Mouse (Mus musculus) megakaryocyte, embryonic 14.5 days (primary cell): ENCODE measurements at regions not wholly inside any gene's neighbourhood (a gene's known extent, or its start where the extent isn't known, plus 50 kb on each side); places are given as distances from the start of the nearest gene placed in this dataset.

Experiments
- H3K27me3 ChIP-seq: replicated peaks from 2 replicates; pipeline ENCODE3; 2012; ENCODE audit warnings: inconsistent platforms
- H3K36me3 ChIP-seq: replicated peaks from 2 replicates; pipeline ENCODE3; 2012; ENCODE audit warnings: low read length, inconsistent platforms, mixed read lengths
- H3K4me1 ChIP-seq: 2 replicates; pipeline ENCODE4 v1.6.1; 2012; ENCODE audit warnings: inconsistent platforms
- H3K4me3 ChIP-seq: replicated peaks from 2 replicates; pipeline ENCODE3; 2012; ENCODE audit warnings: moderate library complexity, mild to moderate bottlenecking, inconsistent platforms
- H3K9me3 ChIP-seq: 2 replicates; pipeline ENCODE4 v1.6.1; 2012; ENCODE audit warnings: inconsistent platforms
- FLI1 ChIP-seq: IDR thresholded peaks from 2 replicates; pipeline ENCODE4 v1.6.1; 2012; ENCODE audit warnings: low read length, inconsistent platforms, mixed read lengths
- GATA1 ChIP-seq: IDR thresholded peaks from 3 replicates; pipeline ENCODE4 v1.6.1; 2012; ENCODE audit warnings: mixed read lengths, low read length, inconsistent platforms, borderline replicate concordance

DNA sequence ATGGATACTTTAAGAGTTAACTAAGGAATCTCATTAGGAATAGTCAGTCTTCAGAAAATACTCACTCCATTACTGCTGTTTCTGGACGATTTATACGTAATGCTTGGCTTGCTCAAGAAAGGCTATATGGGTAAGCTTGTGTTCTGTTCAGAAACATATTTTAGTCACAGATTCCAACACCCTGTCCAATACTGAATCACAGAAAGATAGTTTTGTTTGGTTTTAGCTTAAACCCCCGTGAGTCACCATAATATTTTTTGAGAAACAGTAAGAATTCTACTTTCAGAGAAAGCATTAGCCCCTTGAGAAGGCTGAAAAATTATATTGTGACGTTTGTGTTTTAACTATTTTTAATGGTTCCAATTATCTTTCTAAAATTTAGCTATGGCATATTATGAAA, 1037.3 kb downstream of the Slc22a22 start:
- no peaks in the 10 kb centered on the region for H3K4me1 ChIP-seq
- H3K9me3 ChIP-seq = no peaks in the 10 kb centered on the region
- no peaks in the 10 kb centered on the region for H3K36me3 ChIP-seq
- TF ChIP-seq FLI1 (no peak), GATA1 (no peak)
- H3K27me3 ChIP-seq = no peaks in the 10 kb centered on the region
- no peak overlapping the region for H3K4me3 ChIP-seq

DNA sequence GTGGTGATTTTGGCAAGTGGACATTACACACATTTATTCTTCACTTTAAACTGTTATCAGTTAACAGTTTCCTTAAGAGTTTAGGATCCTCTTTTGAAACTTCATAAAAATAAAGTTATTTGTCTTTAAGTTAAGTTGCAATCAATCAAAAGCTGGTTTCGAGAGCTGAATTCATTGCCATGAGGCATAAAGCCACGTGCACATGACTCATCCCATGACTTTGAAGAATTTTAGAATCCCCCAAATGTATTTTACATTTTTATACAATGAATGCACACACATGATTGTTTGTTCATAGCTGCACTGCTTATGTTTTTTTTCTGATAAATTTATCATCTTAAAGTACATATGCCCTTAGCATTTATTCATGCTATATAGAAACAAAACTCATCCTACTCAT, 1039.1 kb downstream of the Slc22a22 start:
- H3K36me3 ChIP-seq = no peaks in the 10 kb centered on the region
- no peaks in the 10 kb centered on the region for H3K9me3 ChIP-seq
- no peak for TF ChIP-seq FLI1
- no peak for TF ChIP-seq GATA1
- H3K4me3 ChIP-seq = no peak overlapping the region
- H3K4me1 ChIP-seq = no peaks in the 10 kb centered on the region
- H3K27me3 ChIP-seq = no peaks in the 10 kb centered on the region

DNA sequence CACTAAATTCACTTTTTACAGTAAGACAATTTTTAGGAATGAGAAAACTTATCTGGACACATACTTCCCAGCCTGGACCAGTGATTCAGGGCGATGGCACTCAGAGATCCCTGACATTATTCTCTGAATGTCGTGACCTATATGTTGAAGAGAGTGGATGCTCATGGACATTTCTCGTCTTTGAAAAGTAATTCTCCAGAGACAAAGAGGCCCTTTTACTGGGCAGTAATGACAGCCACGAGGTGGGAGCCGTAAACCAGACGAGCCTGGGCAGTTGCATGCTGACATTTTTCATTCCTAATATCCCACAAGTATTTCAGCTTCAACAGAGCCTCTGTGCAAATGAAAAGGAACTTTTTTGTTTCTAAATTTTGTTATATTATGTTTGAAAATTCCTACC, 1041.3 kb downstream of the Slc22a22 start:
- no peaks in the 10 kb centered on the region for H3K27me3 ChIP-seq
- TF ChIP-seq GATA1 = no peak
- TF ChIP-seq FLI1 = no peak
- H3K4me3 ChIP-seq = no peak overlapping the region
- H3K4me1 ChIP-seq = no peaks in the 10 kb centered on the region
- no peaks in the 10 kb centered on the region for H3K36me3 ChIP-seq
- H3K9me3 ChIP-seq = no peaks in the 10 kb centered on the region

GRCm38 (mm10) chr15:56425986-56426385, 1051.4 kb downstream of the Slc22a22 start:
- no peaks in the 10 kb centered on the region for H3K4me1 ChIP-seq
- H3K27me3 ChIP-seq = no peaks in the 10 kb centered on the region
- TF ChIP-seq GATA1 (no peak), FLI1 (no peak)
- H3K9me3 ChIP-seq = no peaks in the 10 kb centered on the region
- no peak overlapping the region for H3K4me3 ChIP-seq
- no peaks in the 10 kb centered on the region for H3K36me3 ChIP-seq

GRCm38 (mm10) chr15:56420681-56421080, 1056.7 kb downstream of the Slc22a22 start:
- Histone ChIP-seq H3K27me3 (no peaks in the 10 kb centered on the region), H3K36me3 (no peaks in the 10 kb centered on the region), H3K4me3 (no peak overlapping the region), H3K9me3 (no peaks in the 10 kb centered on the region), H3K4me1 (no peaks in the 10 kb centered on the region)
- no peak for TF ChIP-seq GATA1
- TF ChIP-seq FLI1 = no peak

DNA sequence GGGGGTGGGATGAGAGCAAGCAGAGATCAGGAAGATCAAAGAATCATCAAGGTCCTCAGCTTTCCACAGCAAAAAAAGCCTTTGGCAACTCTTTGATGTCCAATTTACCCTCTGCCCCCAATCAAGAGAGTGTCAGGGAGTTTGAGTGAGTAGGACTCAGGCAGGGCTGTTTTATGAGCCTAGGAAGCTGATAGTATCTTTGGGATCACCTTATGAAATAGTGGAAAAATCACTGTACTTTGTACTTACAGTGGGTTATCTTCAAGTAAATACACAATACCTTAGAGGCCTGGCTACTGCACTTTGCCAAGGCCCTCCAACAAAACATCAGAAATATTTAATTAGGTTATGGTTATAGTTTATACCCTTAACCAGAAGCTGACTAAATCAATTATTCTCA, 1085.4 kb downstream of the Slc22a22 start:
- no peak overlapping the region for H3K4me3 ChIP-seq
- H3K36me3 ChIP-seq = no peaks in the 10 kb centered on the region
- no peak for TF ChIP-seq FLI1
- no peak for TF ChIP-seq GATA1
- no peaks in the 10 kb centered on the region; the same call in 1 of the 2 replicates for H3K9me3 ChIP-seq
- H3K4me1 ChIP-seq = no peaks in the 10 kb centered on the region
- H3K27me3 ChIP-seq = no peaks in the 10 kb centered on the region

DNA sequence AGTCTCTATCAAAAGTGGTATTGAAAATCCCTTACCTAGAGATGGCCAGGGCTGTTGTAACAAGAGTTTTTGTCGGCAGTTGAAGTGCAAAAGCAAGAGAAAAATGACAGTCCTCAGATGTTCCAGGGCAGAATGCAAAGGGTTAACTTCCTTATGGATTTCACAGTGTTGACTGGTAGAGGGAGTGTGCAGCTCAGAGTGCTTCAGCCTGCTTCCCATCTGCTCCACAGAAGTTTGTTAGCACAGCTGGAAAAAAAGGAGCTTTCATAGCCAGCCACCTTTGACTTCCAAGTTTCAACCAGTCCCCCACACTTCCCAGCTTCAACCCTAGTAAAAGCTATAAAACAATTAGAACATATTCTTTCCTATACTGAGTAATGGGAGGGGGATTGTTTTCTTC, 1098.9 kb downstream of the Slc22a22 start:
- Histone ChIP-seq H3K4me3 (no peak overlapping the region), H3K36me3 (no peaks in the 10 kb centered on the region), H3K9me3 (no peaks in the 10 kb centered on the region), H3K27me3 (no peaks in the 10 kb centered on the region), H3K4me1 (no peaks in the 10 kb centered on the region)
- no peak for TF ChIP-seq GATA1
- no peak for TF ChIP-seq FLI1

DNA sequence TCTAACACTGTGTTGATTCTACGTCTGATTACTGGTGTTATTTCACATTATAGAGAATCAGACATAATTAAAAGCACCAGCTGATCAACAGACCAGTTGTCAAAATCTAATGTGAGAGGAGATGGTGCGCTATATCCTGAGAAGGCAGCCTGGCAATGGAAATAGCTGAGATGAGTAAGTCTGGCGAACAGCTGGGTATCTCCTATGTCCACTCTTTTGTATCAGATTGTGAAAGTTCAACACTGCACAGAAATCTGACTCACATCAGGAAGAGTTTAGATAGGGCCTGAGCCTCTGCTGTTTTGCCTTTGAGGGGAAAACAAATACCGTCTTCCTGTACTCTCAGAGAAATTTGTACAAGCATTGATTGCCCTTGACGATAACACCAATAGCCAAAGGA, 1126.5 kb downstream of the Slc22a22 start:
- Histone ChIP-seq H3K4me3 (no peak overlapping the region), H3K27me3 (no peaks in the 10 kb centered on the region), H3K4me1 (no peaks in the 10 kb centered on the region), H3K36me3 (no peaks in the 10 kb centered on the region), H3K9me3 (no peaks in the 10 kb centered on the region)
- no peak for TF ChIP-seq FLI1
- no peak for TF ChIP-seq GATA1

GRCm38 (mm10) chr15:56346111-56346510, 1131.3 kb downstream of the Slc22a22 start:
- Histone ChIP-seq H3K9me3 (no peaks in the 10 kb centered on the region), H3K4me1 (no peaks in the 10 kb centered on the region), H3K27me3 (no peaks in the 10 kb centered on the region), H3K4me3 (no peak overlapping the region), H3K36me3 (no peaks in the 10 kb centered on the region)
- TF ChIP-seq GATA1 (no peak), FLI1 (no peak)

- TF ChIP-seq GATA1 (no peak), FLI1 (no peak)
- no peaks in the 10 kb centered on the region for H3K36me3 ChIP-seq
- H3K9me3 ChIP-seq = no peaks in the 10 kb centered on the region
- H3K4me1 ChIP-seq = no peaks in the 10 kb centered on the region
- no peaks in the 10 kb centered on the region for H3K27me3 ChIP-seq
- no peak overlapping the region for H3K4me3 ChIP-seq
Measured at GRCm38 (mm10) chr15:56344973-56345372, 1132.5 kb downstream of the Slc22a22 start.

DNA sequence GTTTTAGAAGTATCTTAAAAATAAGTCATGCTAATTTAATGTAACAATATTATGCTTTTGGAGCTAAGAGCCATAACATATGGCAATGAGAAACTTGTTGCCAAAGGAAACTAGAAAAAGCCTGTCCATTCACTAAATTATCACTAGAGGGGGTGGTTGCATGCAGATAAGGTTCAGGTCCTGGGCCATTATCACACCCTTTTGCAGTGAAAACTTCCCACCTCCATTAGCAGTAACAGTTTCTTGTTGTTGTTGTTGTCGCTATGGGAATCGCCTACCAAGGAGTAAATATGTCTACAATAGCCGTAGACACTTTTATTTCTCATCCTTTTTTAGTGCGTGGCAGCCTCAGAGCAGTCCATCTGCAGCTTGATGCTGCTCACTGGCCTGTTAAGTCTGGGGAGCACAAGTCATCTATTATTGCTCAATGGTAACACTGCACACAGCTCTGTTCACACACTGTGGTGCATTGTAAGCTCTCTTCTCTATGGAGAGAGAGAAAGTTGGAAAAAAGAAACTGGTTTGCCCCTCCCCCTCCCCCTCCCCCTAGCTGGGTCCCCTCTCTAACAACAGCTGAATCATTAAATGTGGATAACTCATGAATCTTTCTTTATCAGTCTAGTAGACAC, 1133.0 kb downstream of the Slc22a22 start:
- TF ChIP-seq GATA1 (no peak), FLI1 (no peak)
- no peak overlapping the region for H3K4me3 ChIP-seq
- no peaks in the 10 kb centered on the region for H3K36me3 ChIP-seq
- H3K27me3 ChIP-seq = no peaks in the 10 kb centered on the region
- H3K4me1 ChIP-seq = no peaks in the 10 kb centered on the region
- H3K9me3 ChIP-seq = no peaks in the 10 kb centered on the region
